Mouse (Mus musculus): Measurements from ENCODE around the gene Aspscr1.

Gene Aspscr1

DNA sequence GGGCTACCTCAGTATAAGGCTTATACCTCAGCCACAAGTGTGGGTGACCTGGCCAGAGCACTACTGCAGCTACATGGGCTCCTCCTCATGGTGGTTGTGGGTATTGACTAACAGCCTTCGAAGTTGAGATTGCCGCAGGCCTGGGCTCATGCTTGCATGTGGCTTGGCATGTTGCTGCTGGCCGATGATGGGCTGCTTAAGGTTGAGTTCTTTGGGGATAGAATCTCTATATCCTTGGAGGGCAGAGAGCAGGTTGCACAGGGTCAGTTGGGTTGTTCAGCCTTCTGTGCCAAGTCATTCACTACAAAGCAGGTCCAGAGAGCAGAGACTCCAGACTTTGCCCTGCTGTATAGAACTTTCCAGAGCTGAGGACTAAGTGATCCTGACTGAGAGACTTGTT lies 7.1 kb downstream of the Aspscr1 start:
- DNase-seq (ENCODE audit: extremely low read depth, low read depth, low spot score), result no peak

DNA sequence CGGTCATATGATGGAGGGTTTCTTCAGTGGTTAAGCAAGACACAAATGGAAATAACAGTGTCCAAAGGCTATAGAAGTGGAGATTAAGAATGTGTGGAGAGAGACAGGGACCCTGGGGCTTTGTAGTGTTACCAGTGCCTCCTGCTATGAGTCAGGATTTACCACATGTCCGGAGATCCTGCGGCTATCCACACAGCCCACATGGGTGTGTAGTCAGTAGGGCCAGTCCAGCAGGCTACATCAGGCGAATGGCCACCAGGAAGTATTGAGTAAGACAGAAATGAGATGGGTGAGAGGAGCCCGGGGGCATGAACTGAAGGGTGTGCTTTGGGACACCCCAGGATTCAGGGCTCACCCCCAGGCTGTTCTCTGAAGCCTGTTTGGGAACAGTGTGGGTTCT lies 9.9 kb downstream of the Aspscr1 start:
- DNase-seq (ENCODE audit: extremely low read depth, low read depth, low spot score), result no peak

DNA sequence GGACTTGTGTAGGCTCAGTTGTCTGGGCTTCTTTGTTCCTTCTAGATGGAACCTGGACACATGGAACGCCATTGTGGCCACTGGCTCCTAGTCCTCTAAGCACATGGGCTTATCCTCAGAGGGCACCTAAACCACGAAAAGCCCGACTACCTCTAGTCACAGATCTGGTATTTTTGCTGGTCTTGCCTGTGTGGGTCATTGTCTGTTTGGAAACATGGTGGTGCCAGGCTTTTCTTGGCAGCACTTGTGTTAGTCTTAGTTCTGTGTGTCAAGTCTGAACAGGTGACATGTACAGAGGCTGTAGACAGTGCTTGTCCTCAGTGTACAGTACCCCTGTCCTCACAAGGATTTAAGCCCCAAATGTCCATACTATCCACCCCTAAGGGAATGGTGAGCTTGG lies 10.8 kb downstream of the Aspscr1 start:
- no peak for DNase-seq (ENCODE audit: extremely low read depth, low read depth, low spot score)

DNA sequence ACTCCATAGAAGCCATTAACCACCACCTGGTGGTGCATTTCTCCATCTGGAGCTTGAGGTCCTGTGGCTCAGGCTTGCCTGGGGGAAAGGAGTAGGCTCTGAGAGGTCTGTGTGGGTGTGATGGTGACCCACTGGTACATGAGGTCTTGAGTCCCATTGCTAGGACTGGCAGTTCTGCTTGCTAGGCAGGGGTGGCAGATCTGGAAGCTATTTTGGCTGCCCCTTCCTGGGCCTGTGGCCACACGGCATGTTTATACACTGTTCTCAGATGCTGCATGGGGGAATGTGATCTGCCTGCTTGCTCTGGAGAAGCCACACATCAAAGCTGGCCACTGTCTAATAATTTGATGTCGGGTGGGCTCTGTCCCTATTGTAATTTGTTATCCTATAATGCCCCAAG lies 11.3 kb downstream of the Aspscr1 start:
- DNase-seq (ENCODE audit: extremely low read depth, low read depth, low spot score), result no peak

DNA sequence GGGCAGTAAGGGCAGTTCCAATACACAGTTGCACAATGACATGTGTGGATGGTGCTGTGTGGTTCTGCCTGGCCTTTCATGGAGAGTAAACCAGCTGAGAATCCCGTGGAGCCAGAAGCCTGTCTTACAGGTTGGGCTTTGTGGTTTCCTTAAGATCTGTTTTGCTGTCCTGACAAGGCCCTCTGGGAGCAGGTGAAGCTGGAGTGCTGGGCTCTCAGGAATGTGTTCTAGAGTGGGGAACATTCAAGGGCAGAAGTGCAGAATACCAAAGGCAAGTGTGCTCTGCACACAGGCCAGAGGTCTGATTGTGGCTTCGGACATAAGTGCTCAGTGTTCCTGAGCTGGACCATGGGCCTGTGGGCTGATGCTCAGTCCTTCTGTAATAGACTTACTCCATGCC lies 11.9 kb downstream of the Aspscr1 start:
- no peak for DNase-seq (ENCODE audit: extremely low read depth, low read depth, low spot score)

DNA sequence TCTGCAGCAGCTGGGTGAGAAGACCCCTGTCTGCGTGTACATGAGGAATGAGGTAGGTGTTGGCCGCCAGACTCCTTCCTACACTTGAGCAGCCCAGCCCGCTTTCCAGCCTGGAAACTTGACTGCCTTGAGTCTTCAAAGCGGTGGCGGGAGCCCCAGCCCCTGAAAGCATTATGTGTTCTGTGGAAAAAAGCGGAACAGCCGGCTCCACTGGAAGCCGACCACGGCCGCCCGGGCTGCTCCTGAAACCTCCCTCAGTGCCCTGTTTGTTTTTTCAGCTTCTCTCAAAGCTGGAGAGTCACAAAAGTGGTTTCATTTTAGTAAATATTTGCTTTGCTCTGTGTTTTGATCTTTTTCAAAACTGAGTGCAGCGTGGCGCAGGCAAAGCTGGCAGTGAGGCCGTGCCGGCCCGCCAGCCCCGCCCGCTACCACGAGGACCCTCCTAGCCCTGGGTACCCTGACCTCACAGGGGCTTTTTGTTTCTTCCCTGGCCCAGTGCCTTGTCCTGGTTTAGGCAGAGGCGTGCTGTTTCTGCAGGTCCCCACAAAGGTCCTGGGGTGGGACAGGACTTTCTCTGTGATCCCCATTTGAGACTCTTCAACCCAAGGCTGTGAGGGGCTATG lies 14.0 kb downstream of the Aspscr1 start:
- DNase-seq (ENCODE audit: extremely low read depth, low read depth, low spot score), result no peak

DNA sequence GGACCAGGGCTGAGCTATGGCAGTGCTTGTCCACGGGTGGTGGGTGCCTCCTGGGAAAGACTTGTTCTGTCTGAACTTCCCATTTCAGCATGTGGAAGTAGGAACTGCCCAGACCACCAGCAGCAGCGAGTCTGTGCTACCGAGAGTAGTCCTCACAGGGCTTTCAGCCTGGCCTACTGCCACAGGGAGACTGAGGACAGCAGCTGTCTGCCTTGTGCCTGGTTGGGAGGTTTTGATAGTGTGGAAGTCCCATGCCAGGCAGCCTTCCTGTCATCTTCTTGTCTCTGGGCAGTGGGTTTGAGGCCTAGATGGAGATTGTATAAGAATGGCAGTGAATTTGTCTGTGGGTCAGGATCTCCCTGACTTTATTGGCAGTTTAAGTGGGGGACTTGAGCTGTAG lies 16.6 kb downstream of the Aspscr1 start:
- DNase-seq (ENCODE audit: extremely low read depth, low read depth, low spot score), result no peak

DNA sequence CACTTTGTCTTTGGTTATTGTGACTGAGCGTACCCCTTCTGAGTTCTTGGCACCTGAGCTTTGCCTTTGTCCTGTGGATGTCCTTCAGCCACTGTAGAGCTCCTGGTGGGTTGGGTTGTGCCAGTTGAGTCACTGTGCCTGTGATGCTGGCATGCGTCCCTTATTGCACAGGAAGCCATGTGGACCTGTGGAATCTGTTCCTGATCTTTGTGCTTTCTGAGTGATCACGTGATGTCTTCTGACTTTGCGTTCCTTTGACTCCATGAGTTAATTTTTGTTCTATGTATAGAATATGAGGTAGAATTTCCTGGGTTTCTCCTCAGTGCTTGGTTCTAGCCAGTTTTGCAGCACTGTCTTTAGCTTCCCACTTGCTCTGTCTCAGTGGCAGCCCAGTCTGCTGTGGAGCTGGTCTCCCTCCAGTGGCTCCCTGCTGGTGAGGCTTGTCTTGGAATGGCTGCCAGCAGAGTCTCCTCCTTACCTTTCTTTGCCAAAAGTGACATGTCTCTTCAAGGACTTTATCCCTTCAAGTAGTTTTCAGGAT lies 19.8 kb downstream of the Aspscr1 start:
- DNase-seq (ENCODE audit: extremely low read depth, low read depth, low spot score), result no peak

DNA sequence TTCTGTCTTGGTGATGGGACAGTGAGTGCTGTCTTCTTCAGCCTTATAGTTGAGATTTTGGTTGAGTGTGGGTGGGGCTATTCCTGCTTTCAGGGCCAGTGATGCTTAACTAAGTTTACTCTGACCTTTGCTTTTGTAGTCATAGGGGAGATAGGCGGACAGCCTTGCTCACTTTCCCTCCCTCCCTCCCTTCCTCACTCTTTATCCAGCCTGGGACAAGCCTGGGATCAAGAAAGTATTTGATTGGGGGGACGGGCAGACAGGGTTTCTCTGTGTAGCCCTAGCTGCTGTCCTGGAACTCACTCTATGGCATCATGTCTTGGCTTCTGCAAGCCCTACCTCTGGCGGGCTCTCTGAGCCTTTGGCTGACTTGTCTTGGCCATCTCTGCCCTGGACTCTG lies 20.7 kb downstream of the Aspscr1 start:
- no peak for DNase-seq (ENCODE audit: extremely low read depth, low read depth, low spot score)

DNA sequence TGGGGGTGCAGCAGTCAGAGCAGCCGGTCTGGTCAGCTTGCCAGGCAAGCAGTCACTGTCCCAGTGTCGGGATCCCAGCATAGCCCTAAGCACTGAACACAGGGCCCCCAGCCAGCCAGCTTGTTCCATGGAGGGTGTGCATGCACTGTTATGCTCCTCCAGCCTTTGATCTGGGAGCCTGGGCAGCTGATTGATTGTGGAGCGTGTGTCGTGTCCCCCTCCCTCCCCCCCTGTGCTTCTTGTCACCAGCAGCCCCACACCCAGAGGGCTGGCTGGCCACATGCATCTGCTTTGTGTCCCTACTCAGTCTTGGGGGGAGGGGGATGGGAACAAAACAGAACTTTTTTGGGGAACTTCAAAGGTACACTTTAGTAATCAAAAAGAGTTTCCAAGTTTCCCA lies 22.4 kb downstream of the Aspscr1 start:
- no peak for DNase-seq (ENCODE audit: extremely low read depth, low read depth, low spot score)

DNA sequence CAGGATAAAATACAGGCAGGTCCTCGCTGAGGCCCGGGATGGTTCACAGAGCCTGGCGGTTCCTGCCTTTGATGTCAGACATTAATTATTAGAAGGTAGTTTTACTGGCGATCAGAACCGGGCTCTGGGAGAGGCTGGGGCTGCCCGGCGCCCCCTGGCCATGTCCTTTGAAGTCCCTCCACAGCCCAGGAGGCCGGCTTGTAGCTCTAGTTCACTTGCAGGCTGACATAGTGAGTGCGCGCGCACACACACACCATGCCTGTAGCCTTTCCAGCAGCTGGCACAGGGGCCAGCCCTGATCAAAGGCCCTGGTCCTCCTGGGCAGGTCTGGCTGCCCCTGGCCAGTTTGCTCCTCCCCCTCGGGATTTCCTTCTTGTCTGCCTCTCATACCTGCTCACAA lies 22.9 kb downstream of the Aspscr1 start:
- no peak for DNase-seq (ENCODE audit: extremely low read depth, low read depth, low spot score)

DNA sequence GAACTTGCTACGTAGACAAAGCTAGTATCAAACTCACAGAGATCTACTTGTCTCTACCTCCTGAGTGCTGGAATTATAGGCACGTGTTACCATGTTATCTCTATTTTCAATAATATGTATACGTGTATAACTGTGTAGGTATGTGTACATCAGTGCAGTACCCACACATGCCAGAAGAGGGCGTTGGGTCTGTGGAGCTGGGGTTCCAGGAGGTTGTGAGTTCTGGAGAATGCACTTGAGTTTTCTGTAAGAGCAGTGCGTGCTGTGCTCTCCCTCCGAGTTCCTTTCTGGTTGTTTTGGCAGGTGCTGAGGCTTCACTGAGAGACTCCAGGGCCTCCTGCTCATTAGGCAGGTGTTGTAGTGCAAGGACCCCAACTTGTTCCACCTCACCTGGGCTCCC lies 23.8 kb downstream of the Aspscr1 start:
- DNase-seq (ENCODE audit: extremely low read depth, low read depth, low spot score), result no peak

DNA sequence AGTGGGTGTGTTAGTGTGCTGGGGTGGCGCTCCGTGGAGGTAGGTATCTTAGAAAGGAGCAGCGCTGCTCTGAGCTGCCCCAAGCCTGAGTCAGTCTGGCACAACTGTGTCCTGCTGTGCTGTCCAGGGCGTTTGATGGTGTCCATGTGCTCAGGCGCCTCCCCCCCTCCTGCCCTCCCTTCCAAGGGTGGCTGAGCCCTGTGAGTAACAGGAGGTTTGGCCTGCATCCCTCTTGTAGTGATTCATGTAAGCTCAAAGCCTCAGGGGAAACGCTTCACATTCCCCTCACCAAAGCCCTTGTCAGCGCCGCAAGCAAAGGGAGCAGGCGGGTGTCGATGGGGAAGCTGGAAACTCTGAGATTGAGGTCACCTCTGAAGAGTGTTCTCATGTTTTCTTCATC lies 25.0 kb downstream of the Aspscr1 start:
- DNase-seq (ENCODE audit: extremely low read depth, low read depth, low spot score), result no peak

DNA sequence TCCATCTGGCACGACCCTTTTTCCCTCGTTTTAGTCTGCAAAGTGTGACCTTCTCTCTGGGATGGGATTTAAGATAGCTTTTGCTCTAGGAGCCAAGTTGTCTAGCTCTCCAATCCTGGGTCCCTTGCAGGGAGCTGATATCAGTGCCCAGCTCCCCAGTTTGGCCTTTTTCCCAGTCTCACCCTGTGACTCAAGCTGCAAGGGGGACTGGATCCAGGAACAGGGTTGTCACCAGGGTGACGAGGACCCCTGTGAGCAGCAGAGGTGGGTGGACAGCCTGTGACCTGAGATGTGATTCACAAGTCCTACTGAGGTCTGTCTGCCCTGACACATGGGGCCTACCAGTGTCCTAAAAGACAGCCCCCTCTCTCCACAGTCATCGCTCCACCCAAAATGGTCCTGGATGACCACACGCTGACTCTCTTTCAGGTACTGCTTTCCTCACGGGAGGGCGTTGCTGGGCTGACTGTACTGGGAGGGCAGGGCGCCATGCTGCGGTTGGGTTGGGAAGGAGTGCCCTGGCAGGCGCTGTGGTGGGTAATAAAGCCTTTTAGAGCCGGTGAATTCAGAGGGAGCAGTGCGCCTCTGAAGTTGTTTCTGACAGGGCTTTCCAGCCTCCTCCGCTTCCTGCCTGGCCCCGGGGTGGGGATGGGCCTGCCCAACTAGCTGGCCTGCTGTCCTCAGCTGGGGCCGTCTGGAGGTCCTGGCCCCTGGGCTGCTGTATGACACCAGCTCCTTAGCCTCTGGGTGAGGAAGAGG lies 31.1 kb downstream of the Aspscr1 start:
- no peak for DNase-seq (ENCODE audit: extremely low read depth, low read depth, low spot score)

DNA sequence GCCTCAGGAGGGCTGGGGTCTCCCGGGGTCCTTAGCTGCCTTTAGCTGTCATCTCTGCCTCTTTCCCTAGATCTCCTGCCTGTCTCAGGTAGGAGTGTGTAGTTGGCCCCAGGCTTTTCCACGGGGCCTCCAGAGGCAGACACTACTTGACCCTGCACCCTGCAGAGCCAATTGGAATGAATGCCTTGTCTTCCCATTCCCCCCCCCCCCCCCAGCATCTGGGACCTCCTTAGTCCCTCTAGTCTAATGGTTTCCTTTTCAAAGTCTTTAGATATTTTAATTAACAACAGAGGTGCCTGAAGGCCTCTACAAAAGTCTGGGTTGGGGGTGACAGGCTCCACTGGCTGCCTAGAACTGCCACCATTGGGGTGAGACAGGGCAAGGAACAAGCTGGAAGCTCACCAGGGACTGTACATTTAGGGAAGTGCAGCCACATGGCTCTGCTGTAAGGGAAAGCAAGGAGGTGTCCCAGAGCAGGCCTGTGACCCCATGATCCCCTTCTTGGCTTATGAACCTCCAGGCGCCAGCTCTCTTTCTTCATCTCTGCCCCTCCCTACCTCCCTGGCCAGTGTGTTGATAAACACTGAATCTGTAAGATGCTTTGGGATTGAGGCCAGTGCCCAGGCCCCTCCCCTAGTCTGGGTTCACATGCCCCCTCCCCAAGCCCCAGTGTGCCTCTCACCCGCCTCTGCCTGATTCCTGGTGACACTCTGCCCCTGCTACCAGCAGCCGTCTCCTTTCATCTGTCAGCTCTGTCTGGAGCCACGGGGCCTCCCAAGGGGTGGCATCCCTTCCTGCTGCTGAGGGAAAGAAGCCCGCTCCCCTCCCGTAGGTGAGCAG lies 31.9 kb downstream of the Aspscr1 start:
- DNase-seq (ENCODE audit: extremely low read depth, low read depth, low spot score), result no peak

DNA sequence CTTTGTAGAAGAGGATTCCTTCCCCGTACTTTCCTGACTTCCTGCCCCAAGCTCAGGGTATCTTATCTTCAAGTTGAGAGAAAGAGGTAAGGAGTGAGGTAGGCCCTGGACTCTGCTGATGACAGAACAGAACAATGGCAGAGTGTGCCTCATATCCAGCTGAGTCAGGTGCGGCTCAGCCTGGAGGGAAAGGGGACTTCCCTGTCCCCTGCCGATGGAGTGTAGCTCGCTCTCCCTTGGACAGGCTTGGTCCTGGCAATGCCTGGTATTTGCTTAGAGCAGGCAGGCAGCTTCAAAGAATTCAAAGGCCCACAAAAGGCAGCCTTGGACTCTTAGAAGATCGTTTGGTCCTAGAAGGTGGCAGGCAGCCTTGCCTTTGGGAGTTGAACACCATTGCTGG lies 33.3 kb downstream of the Aspscr1 start:
- no peak for DNase-seq (ENCODE audit: extremely low read depth, low read depth, low spot score)

DNA sequence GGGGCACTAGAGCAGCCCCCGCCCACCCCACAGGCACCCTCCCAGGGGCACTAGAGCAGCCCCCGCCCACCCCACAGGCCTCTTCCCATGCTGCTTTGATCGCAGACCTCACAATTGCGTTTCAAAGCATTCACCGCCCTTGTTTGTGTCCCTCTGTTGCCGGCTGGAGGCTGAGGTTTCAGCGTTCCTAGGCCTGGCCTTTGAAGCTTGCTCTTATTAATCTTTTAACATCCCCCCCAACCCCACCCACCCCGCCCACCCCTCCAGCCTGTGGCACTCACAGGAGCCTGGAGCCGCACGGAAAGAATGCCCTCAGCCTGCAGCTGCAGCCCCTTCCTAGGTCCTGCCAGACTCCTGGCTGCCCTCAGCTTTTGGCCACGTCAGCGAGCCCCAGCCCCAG lies 34.5 kb downstream of the Aspscr1 start:
- no peak for DNase-seq (ENCODE audit: extremely low read depth, low read depth, low spot score)

DNA sequence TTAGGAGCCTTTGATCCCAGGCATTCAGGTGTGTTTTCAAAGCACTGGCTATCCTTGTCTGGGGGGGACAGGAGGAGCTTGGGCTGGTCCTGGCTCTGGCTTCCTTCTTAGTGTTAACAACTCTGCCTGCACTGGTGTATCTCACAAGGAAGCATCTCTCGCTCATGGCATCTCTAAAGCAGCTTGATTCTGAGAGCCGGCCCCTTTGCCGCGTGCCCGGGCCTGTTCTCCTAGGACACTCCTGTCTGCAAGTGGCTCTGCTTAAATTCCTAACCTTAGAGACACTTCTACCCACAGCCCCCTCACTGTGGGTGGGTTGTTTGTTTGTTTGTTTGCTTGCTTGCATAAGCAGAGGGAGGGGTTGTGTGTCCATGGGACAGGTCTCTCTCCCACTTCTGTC lies 35.2 kb downstream of the Aspscr1 start:
- no peak for DNase-seq (ENCODE audit: extremely low read depth, low read depth, low spot score)

DNA sequence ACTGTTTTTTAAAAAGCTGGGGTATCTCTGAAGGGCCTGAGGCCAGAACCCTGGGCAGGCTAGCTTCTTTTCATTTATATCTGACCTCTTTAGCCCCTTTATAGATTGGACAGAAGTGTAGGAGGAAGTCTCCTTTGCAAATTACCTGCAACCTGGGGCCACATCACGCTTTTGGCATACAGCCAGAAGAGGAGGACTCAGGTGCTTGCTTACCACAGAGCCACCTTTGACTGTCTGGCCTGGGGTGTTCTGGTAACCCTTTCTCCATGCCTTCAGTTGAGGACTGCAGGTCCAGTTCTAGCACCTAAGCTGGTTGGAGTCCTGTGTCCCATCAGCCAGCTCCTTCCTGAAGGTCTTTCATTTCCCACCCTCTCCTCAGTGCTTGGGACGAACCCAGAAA lies 36.8 kb downstream of the Aspscr1 start:
- DNase-seq (ENCODE audit: extremely low read depth, low read depth, low spot score), result no peak

DNA sequence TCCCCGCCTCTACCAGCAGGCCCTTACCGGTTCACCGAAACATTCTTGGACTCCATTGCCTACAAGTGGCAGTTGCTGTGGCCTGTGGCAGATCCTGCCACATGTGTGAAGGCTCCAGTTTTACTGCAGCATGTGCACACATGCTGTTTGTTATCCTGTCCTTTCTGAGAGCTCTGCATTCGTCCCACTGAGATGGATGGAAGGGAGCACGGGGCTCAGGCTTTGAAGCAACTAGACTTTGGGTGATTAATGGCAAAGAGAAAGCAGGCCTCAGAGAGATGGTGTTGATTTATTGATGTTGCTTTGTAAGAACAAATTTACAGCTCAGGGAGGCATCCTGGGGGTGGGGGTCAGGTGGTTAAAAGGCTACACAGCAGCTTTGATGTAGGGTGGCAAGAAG lies 37.9 kb downstream of the Aspscr1 start:
- DNase-seq (ENCODE audit: extremely low read depth, low read depth, low spot score), result no peak

DNA sequence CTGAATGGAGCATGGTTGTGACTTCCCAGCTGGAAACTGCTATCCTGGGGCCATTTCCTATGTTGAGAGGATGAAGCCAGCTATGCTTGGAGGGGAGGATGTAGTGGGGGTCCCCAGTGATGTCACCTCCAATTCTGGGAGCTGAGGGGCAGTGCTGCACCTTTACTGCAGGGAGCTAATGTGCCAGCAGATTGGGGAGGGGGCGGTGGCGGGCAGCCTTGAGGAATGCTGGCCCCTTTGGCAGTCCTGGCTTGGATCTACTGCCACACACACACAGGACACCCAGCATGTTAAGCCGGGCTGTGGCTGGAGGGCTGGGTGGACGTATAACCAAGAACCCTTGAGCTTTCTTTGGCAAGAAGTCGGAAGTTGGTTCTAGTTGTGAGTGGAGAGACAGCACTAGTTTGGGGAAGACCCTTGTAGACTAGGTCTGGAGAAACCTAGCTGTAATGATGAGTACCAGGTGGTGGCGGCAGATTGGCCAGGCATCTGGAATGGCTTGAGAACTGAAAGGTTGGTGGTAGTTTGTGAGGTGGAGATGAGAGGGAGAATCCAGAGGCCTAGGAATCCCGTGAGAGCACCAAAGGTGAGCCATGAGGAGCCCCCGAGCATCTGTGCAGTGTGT lies 39.3 kb downstream of the Aspscr1 start:
- DNase-seq (ENCODE audit: extremely low read depth, low read depth, low spot score), result no peak
